Mouse (Mus musculus) large intestine, adult 2 months (tissue): ENCODE results near the gene Tmco3. TPM values are rescaled to one million over a fixed set of nuclear protein-coding genes. Genes with fewer than 3 reads are reported as not detected.

Source experiments
- DNase-seq: peaks from one replicate; pipeline ENCODE4 v3.0.0-alpha.2; 2012; ENCODE audit warnings: low read depth, low spot score
- WGBS: fragments of 180-500 bp; shearing (Covaris S2); methylation state at CpG from one replicate; pipeline ENCODE4 v1.1.7; 2018; 5-methylcytosine and 5-hydroxymethylcytosine counted together
- polyA plus RNA-seq: library from polyadenylated mRNA; depleted of rRNA; stranded (reverse); fragments of >200 nt; gene quantifications from 2 replicates; pipeline ENCODE4 v1.2.3, GENCODE M21; 2012; rRNA removed

Tmco3 gene
- 39.8 and 60.8 TPM in 2 replicates for polyA plus RNA-seq

DNA sequence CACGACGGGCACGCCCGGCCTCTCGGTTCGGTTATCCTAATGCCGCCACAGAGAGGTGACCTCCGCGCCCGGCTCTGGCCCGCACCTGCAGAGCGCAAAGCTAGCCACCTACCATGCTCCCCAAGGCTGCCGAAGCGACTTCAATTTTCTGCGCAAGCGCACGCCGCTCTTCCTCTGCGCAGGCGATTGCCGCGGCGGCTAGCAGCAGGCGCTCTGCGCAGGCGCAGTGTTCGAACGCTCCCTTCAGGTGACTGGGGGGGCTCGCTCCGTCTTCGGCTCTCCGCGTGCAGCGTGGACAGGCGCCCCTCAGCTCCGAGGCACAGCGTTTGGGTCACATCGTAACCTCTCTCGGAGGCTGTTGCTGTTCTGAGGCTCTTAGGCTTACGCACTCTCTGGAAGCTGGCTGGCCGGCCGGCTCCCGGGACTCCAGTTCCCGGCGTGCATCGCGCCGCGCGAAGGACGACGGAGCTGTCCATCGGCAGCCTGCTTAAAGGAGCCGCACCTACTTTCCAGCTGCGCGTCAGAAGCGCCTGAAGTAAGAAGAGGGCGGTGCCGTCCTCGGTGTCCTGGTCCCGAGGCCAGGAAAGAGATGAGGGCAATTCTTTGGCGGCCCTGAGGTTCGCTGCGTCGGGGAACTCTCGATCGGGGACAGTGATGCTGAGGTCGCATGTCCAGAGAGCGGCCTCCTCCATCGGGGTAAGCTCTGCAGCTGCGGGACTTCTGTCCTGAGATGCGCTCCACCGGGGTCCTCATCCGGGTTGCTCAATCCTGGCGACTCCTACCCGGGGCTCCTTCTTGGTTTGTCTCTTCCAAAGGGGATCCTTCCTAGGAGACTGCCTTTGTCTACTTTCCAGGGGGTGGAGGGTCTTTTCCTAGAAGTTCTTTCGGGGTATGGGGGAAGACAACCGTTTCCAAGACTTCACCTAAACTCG, at the start of gene Tmco3, which contains the start of gene Dcun1d2:
Gene Tmco3 (plus strand): TSS at position 499 of the 932 bp plus-strand sequence.
Gene Dcun1d2 (minus strand): TSS at position 440 of the 932 bp plus-strand sequence.
- under 1% methylated on average over 79 of the region's 79 CpGs for WGBS
- peak; percentile 76 for DNase-seq

DNA sequence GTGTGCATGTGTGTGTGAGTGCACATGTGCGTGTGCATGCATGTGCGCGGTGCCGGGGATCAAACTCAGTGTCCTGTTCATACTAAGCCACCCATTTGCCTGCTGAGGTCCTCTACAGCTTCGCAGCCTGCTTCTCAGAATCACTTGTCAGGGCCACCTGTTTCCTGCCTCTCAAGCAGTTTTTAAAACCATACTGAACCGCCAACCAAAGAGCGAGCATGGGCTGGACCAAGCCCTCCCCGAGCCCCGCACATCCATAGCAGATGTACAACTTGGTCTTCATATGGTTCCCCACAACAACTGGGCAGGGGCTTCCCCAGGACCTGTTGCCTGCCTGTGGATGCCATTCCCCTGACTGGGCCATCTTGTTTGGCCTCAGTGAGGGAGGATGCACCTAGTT, 47.9 kb upstream of the Tmco3 start:
- DNase-seq, result no peak
- 86% methylated on average over 9 of the region's 9 CpGs for WGBS

DNA sequence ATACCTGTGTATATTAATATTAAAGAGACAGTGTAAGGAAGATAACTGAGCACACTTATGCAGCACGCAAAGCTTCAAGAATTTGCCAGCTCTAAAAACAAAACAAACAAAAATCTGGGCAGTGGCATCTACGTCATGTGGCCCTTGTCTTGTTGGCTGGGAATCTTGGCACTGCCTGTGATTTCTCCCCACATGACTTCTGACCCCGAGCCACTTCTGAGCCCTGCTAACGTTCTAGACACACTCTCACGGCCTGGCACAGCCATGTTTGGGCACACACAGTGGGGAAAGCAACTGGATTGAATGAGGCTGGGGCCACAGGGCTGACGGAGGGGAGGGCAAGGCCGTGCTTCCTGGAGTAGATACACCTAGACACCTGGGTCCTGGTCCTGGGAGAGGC, 47.3 kb upstream of the Tmco3 start:
- DNase-seq, result no peak
- 31% methylated on average over 7 of the region's 7 CpGs for WGBS

GRCm38 (mm10) chr8:13242985-13243870, 44.8 kb upstream of the Tmco3 start:
- DNase-seq, result no peak
- 82% methylated on average over 10 of the region's 10 CpGs for WGBS

GRCm38 (mm10) chr8:13244343-13244880, 43.6 kb upstream of the Tmco3 start:
- 81% methylated on average over 11 of the region's 11 CpGs for WGBS
- no peak for DNase-seq

GRCm38 (mm10) chr8:13252837-13253236, 35.2 kb upstream of the Tmco3 start:
- DNase-seq, result no peak

GRCm38 (mm10) chr8:13253413-13253812, 34.6 kb upstream of the Tmco3 start:
- DNase-seq, result no peak
- 62% methylated on average over 5 of the region's 5 CpGs for WGBS

More at GRCm38 (mm10) chr8:13252837-13253236, 35.2 kb upstream of the Tmco3 start:
- WGBS, result 86% methylated on average over 13 of the region's 13 CpGs

GRCm38 (mm10) chr8:13254019-13254418, 34.0 kb upstream of the Tmco3 start, which contains the start of gene Adprhl1:
Gene Adprhl1, minus strand, starts transcription at chr8:13254162.
- DNase-seq, result peak; percentile 52
- WGBS, result 21% methylated on average over 8 of the region's 8 CpGs

- WGBS, result 77% methylated on average over 3 of the region's 3 CpGs
Observed at GRCm38 (mm10) chr8:13263376-13263775, 24.6 kb upstream of the Tmco3 start.

DNA sequence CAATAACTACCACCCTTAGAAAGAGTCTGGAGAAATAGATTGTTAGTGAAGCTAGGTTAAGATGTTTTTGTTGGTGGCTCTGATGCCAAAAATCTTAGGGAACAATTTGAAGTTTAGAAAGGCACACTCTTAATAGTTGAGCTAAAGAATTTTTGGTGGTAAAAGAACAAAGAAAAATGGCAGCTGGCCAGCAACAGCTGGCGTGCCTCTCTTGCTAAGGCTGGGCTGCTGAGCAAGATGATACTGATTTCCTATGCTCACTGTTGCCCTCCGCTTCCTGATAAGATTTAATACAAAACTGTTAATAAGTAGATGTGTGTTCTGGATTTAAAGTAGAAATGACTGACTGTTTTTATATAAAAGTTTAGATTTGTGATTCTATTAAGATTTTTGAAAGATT, 20.4 kb upstream of the Tmco3 start:
- 65% methylated on average over 2 of the region's 2 CpGs for WGBS
- no peak for DNase-seq

More at GRCm38 (mm10) chr8:13263376-13263775, 24.6 kb upstream of the Tmco3 start:
- no peak for DNase-seq

DNA sequence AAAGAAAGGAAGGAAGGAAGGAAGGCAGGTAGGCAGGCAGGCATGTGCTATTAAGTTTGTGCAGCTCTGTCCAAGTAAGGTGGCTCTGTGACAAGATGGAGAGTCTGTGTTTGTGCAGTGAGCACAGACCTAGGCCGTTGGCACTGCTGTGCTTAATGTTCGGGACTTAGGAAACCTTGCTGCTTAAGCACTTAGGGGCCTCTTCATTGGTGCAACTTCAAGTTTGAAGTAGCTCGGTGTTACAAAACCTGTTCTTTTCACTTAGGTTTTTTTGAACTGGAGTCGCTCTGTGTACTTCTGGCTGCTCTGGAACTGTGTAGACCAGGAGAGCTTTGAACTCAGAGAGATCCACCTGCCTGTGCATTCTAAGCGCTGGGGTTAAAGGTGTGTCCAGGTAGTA, 15.2 kb upstream of the Tmco3 start:
- WGBS, result 84% methylated on average over 5 of the region's 5 CpGs
- no peak for DNase-seq

DNA sequence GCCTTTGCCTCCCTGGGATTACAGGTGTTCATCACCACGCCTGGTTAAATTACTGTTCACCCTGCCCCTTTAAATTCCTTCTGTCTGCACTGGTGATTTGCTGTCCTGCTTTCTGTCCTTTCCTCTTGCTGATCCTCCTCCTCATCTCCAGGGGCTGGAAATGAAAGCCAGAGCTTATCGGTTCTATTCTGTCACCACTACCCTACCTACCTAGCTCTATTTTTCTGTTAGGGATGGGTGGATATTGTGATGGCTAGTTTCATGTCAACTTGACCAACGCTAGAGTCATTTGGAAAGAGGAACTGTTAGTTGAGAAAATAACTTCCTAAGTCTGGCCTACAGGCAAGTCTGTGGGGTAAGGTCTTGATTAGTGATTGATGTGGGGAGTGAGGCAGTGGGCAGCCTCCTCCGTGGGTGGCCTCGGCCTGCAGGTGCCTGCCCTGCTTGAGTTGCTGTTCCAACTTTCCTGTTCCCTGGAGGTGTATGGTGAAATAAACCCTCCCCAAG, 11.0 kb upstream of the Tmco3 start:
- DNase-seq, result no peak
- 83% methylated on average over 5 of the region's 5 CpGs for WGBS

- WGBS, result 84% methylated on average over 1 of the region's 1 CpGs
- no peak for DNase-seq
Observed at GRCm38 (mm10) chr8:13283200-13283599, 4.8 kb upstream of the Tmco3 start.

GRCm38 (mm10) chr8:13287304-13287691, 692 bp upstream of the Tmco3 start:
- DNase-seq, result peak; percentile 80
- 0% methylated on average over 34 of the region's 34 CpGs for WGBS

DNA sequence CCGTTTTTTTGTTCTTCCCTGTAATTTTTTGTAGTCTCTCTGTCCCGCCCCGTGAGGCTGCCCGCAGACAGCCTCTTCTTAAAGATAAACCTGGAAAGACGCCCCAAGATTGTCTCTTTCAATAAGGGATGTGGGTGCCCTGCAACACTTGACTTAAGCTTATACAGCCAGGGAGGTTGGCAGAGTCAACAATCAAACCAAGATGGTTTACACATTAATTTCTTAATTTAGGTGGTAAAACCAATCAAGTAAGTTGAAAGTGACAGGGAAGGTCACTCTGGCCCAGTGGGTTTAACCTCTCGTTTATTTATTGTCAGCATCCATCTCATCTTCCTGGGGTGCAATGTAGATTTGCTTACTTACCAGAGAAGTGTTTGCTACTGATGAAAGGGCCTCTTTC, 656 bp downstream of the Tmco3 start:
- no peak for DNase-seq
- WGBS, result 1% methylated on average over 6 of the region's 6 CpGs

DNA sequence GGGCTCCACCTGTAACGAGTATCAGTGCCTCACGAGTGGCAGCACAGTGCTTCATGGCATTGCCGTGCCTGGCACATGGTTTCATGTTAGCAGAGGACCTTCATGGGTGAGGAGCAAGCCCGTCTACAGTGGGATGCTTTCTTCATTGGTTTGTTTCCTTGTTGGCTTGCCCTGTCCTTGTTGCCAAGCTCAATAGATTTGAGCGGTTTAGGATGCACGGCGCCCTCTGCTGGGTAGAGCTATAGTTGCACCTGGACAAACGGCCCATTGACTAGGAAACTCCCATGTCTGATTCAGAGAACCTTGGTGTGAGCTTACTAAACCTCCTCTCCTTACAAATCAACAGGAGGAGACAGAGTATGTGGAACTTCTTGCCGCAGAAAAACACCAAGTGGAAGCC, 4.4 kb downstream of the Tmco3 start:
- DNase-seq, result peak; percentile 64
- WGBS, result 24% methylated on average over 9 of the region's 9 CpGs

- 93% methylated on average over 9 of the region's 9 CpGs for WGBS
- DNase-seq, result no peak
Observed at GRCm38 (mm10) chr8:13293677-13294470, 5.9 kb downstream of the Tmco3 start.

DNA sequence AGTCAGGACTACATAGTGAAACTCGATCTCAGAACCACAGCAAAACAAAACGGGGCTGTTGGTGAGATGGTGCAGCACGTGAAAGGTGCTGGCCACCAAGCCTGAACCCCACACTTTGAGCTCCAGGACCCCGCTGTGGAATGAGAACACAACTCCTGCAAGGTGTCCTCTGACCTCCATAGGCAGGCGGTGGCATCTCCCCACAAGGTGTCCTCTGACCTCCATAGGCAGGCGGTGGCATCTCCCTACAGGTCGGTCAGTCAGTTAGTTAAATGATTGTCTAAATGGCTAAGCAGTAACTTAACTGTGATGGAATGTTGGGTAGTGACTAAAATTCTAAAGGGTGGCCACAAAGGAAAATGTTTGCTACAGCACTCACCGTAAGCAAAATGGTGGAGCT, 11.6 kb downstream of the Tmco3 start:
- 95% methylated on average over 8 of the region's 8 CpGs for WGBS
- no peak for DNase-seq

DNA sequence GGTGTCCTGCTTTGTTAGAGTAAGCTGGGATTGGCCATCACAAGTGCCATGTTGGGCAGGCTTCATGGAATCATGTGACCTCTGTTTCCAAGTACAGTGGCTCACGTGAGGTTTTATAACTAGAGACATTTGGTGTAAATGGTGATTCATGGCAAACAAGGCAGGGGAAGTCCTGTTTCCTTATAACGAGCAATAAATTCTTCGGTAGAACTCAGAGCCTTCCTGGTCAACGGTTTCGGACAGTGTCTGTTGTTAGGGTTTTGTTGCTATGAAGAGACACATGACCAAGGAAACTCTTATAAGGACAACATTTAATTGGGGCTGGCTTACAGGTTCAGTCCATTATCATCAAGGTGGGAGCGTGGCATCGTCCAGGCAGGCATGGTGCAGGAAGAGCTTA, 13.0 kb downstream of the Tmco3 start:
- 33% methylated on average over 7 of the region's 7 CpGs for WGBS
- DNase-seq, result peak; percentile 84
